Mouse (Mus musculus) bone marrow macrophage, adult 2 months (primary cell): Measurements from ENCODE around the gene Zc3h12c.

ENCODE experiments used
- CTCF ChIP-seq: IDR thresholded peaks from 2 replicates; pipeline ENCODE4 v1.5.1; 2012; ENCODE audit warnings: low read depth, mild to moderate bottlenecking, low read length, moderate library complexity
- POLR2A ChIP-seq: IDR thresholded peaks from 2 replicates; pipeline ENCODE4 v1.6.1; 2012; ENCODE audit warnings: mild to moderate bottlenecking, low read depth, low read length, borderline replicate concordance

- no peak for TF ChIP-seq CTCF
- TF ChIP-seq POLR2A = no peak
These were observed 86.4 kb downstream of the Zc3h12c start for GRCm38 (mm10) chr9:52081979-52082378.
